Mouse (Mus musculus): ENCODE data around the gene Rps6ka3.

DNA sequence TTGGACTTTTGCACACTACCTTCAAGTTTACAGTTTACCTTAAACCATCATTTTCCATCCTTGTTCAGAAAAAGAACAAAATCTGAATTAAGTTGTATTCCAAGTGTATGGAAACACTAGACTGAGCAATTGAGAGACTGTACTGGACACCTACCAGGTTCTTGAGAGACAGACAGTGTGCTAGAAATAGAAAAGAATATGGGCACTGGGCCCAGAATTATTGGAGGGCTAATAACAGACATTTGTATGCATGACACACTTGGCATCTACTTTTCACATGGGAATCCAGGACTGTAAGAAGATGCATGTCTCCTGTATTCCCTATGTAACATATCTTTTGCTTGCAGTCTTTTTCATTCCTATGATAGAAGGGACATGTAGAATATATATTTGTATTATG, 178.8 kb downstream of the Rps6ka3 start:
- TF ChIP-seq CTCF (IDR thresholded peaks at IDR 0.05; ENCODE audit: low read depth): no peak
- TF ChIP-seq EP300 (IDR thresholded peaks at IDR 0.05; ENCODE audit: low read depth): no peak
